Mouse (Mus musculus): ENCODE measurements around the gene Xpo6. TPM values are rescaled to one million over a fixed set of nuclear protein-coding genes. Genes with fewer than 3 reads are reported as not detected.

The Xpo6 gene
- total and polyA plus RNA-seq, 2 experiments, result 15.0 to 79.2 TPM

DNA sequence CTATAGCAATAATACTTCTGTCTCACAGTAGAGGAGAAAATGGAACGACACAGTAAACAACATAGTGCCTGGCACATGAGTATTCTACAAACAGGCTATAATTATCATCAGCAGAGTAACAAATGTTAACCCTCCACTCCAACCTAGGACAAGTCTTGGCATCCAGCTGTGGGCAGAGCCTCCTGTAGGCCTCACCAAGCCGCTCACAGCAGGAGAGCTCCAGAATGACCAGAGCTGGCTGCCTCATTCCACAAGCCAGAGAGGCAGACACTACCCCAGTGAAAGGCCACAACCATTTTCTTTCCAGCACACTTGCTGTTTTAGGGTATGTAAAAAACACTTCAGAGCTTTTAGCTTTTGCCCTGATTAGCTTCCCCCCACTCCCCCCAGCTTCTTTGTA is 72.6 kb downstream of the Xpo6 start:
- H3K36me3 ChIP-seq (ENCODE audit: control insufficient read depth, insufficient read depth, low read length), result peaks cover 56% of the 10 kb centered on the region
- no peaks in the 10 kb centered on the region for H3K79me2 ChIP-seq (ENCODE audit: control insufficient read depth, insufficient read depth, low read length)
- no peak overlapping the region for H3K27ac ChIP-seq (replicated peaks; ENCODE audit: insufficient read depth, low read depth, low read length)
- no peak overlapping the region for H3K9ac ChIP-seq (ENCODE audit: low read depth, low read length)
- H3K4me3 ChIP-seq (ENCODE audit: insufficient read depth, low read depth, low read length), result no peak overlapping the region
- no peaks in the 10 kb centered on the region for H3K27me3 ChIP-seq (ENCODE audit: control insufficient read depth, insufficient read depth, low read length)
- no peak for TF ChIP-seq CTCF (IDR thresholded peaks at IDR 0.05; ENCODE audit: low read depth, low read length)
- TF ChIP-seq POLR2A (IDR thresholded peaks at IDR 0.05; ENCODE audit: extremely low read depth, insufficient read depth, low read length), result no peak
- H3K4me1 ChIP-seq (ENCODE audit: control insufficient read depth, insufficient read depth, low read length), result no peaks in the 10 kb centered on the region
- no peak for DNase-seq (ENCODE audit: extremely low read depth, low read depth, low spot score)
- 94% methylated on average over 2 of the region's 2 CpGs for WGBS

DNA sequence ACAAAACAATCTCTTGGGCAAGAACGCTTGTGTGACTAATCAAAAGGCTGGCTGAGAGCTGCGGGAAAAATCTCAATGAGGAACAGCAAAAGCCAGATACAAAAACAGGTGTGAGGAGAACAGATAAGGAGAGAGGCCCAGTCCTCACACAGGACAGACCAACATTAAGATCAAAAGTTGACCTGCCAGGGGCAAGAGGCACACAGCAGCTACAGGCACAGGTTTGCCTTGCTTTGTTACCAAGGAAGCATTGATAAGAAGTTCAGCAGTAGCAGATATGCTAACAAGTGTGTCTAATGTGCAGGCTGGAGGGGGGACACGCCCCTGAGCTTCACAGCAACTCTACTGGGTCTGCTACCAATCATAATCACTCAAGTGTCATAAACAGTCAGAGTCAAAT is 73.8 kb downstream of the Xpo6 start:
- H3K27ac ChIP-seq (replicated peaks; ENCODE audit: insufficient read depth, low read depth, low read length), result no peak overlapping the region
- H3K36me3 ChIP-seq (ENCODE audit: control insufficient read depth, insufficient read depth, low read length), result peaks cover 64% of the 10 kb centered on the region
- 89% methylated on average over 3 of the region's 3 CpGs for WGBS
- H3K4me3 ChIP-seq (ENCODE audit: insufficient read depth, low read depth, low read length), result no peak overlapping the region
- H3K9ac ChIP-seq (ENCODE audit: low read depth, low read length), result no peak overlapping the region
- DNase-seq (ENCODE audit: extremely low read depth, low read depth, low spot score), result no peak
- no peaks in the 10 kb centered on the region for H3K27me3 ChIP-seq (ENCODE audit: control insufficient read depth, insufficient read depth, low read length)
- no peaks in the 10 kb centered on the region for H3K79me2 ChIP-seq (ENCODE audit: control insufficient read depth, insufficient read depth, low read length)
- no peaks in the 10 kb centered on the region for H3K4me1 ChIP-seq (ENCODE audit: control insufficient read depth, insufficient read depth, low read length)
- TF ChIP-seq POLR2A (IDR thresholded peaks at IDR 0.05; ENCODE audit: extremely low read depth, insufficient read depth, low read length) (no peak), CTCF (IDR thresholded peaks at IDR 0.05; ENCODE audit: low read depth, low read length) (no peak)

DNA sequence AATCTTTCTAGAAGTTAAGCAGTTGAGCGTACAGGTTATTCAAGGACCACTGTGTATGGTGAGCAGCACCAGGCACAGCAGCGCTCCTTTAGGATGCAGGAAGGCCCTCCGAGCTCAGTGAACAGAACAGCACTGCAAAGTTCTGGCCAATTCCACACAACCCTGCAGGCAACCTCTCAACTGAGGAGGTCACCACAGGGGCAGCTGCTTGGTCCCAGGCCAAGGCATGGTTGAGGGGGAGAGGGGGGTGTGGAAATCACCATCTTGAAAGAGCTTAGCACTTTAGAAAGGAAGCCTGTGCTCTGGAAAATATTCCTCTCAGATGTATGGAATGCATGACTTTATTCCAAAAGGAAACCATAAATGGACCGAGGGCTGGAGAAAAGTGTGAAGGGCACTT is 78.8 kb downstream of the Xpo6 start:
- H3K27ac ChIP-seq (replicated peaks; ENCODE audit: insufficient read depth, low read depth, low read length), result no peak overlapping the region
- no peaks in the 10 kb centered on the region for H3K27me3 ChIP-seq (ENCODE audit: control insufficient read depth, insufficient read depth, low read length)
- peaks cover 58% of the 10 kb centered on the region for H3K36me3 ChIP-seq (ENCODE audit: control insufficient read depth, insufficient read depth, low read length)
- TF ChIP-seq POLR2A (IDR thresholded peaks at IDR 0.05; ENCODE audit: extremely low read depth, insufficient read depth, low read length) (no peak), CTCF (IDR thresholded peaks at IDR 0.05; ENCODE audit: low read depth, low read length) (no peak)
- no peaks in the 10 kb centered on the region for H3K79me2 ChIP-seq (ENCODE audit: control insufficient read depth, insufficient read depth, low read length)
- H3K4me1 ChIP-seq (ENCODE audit: control insufficient read depth, insufficient read depth, low read length), result no peaks in the 10 kb centered on the region
- WGBS, result 85% methylated on average over 4 of the region's 4 CpGs
- H3K4me3 ChIP-seq (ENCODE audit: insufficient read depth, low read depth, low read length), result no peak overlapping the region
- no peak overlapping the region for H3K9ac ChIP-seq (ENCODE audit: low read depth, low read length)
- DNase-seq (ENCODE audit: extremely low read depth, low read depth, low spot score), result no peak

DNA sequence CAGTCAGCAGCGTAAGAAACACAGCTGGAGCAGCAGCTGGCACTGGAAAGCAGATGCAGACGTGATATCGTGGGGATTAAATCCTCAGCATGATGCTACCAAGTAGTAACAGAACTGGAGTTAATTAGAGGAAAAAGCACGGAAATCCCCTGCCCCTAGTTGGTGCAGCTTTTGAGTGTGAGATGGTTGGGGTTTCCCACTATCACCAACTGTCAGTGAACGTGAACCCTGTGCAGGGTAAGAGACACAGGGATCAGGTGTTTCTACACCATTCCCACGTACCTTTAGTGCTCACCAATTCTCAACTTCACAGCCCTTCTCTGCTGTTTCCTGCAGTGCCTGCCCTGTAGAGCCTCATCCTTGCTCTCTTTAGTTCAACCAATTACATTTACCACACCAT is 80.5 kb downstream of the Xpo6 start:
- Histone ChIP-seq H3K27me3 (ENCODE audit: control insufficient read depth, insufficient read depth, low read length) (no peaks in the 10 kb centered on the region), H3K9ac (ENCODE audit: low read depth, low read length) (no peak overlapping the region), H3K4me3 (ENCODE audit: insufficient read depth, low read depth, low read length) (no peak overlapping the region), H3K4me1 (ENCODE audit: control insufficient read depth, insufficient read depth, low read length) (no peaks in the 10 kb centered on the region), H3K27ac (replicated peaks; ENCODE audit: insufficient read depth, low read depth, low read length) (no peak overlapping the region), H3K79me2 (ENCODE audit: control insufficient read depth, insufficient read depth, low read length) (no peaks in the 10 kb centered on the region), H3K36me3 (ENCODE audit: control insufficient read depth, insufficient read depth, low read length) (peaks cover 63% of the 10 kb centered on the region)
- no peak for DNase-seq (ENCODE audit: extremely low read depth, low read depth, low spot score)
- no peak for TF ChIP-seq CTCF (IDR thresholded peaks at IDR 0.05; ENCODE audit: low read depth, low read length)
- no peak for TF ChIP-seq POLR2A (IDR thresholded peaks at IDR 0.05; ENCODE audit: extremely low read depth, insufficient read depth, low read length)
- WGBS, result 92% methylated on average over 6 of the region's 6 CpGs

DNA sequence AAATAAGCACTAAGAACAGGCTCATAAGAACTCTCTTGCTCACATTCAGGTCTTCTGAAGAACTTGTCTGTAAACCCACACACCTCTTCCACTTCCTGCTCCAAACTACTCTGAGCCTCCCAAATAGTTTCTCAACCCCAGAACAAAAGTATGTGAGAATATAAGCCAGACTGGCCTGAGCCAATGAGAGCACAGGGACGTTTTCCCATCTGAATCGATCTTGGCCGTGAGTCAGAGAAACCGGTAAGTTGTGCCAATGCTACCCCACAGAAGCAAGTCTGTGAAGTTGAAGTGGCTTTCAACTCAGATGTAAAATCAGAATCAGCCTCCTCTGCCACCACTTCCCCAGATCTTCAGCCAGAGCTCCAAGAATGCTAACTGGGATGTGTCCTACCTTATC is 87.0 kb downstream of the Xpo6 start:
- no peaks in the 10 kb centered on the region for H3K79me2 ChIP-seq (ENCODE audit: control insufficient read depth, insufficient read depth, low read length)
- TF ChIP-seq POLR2A (IDR thresholded peaks at IDR 0.05; ENCODE audit: extremely low read depth, insufficient read depth, low read length) (no peak), CTCF (IDR thresholded peaks at IDR 0.05; ENCODE audit: low read depth, low read length) (no peak)
- peak; percentile 79 for DNase-seq (ENCODE audit: extremely low read depth, low read depth, low spot score)
- no peak overlapping the region for H3K27ac ChIP-seq (replicated peaks; ENCODE audit: insufficient read depth, low read depth, low read length)
- WGBS, result 18% methylated on average over 4 of the region's 4 CpGs
- H3K9ac ChIP-seq (ENCODE audit: low read depth, low read length), result no peak overlapping the region
- peaks cover 55% of the 10 kb centered on the region for H3K36me3 ChIP-seq (ENCODE audit: control insufficient read depth, insufficient read depth, low read length)
- peaks cover 9% of the 10 kb centered on the region for H3K4me1 ChIP-seq (ENCODE audit: control insufficient read depth, insufficient read depth, low read length)
- no peaks in the 10 kb centered on the region for H3K27me3 ChIP-seq (ENCODE audit: control insufficient read depth, insufficient read depth, low read length)
- no peak overlapping the region for H3K4me3 ChIP-seq (ENCODE audit: insufficient read depth, low read depth, low read length)

DNA sequence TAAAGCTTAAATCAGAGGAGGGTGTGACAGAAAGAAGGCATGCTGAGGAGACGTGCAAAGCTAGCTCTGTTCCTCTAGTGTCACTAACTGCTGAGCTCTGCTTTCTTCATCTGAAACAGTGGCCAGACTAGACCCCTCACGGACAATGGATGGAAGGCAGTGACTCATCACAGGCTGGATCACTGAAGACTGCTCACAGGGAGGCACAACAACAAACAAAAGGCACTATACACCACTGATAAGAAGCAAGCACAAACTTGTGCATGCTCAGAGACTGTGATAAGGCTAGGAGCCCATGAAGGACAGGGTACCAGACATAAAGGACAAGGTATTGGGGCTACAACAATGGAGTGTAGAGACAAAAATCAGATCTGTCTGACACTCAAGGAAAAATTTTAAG is 89.1 kb downstream of the Xpo6 start:
- Histone ChIP-seq H3K4me1 (ENCODE audit: control insufficient read depth, insufficient read depth, low read length) (peaks cover 9% of the 10 kb centered on the region), H3K27ac (replicated peaks; ENCODE audit: insufficient read depth, low read depth, low read length) (no peak overlapping the region), H3K9ac (ENCODE audit: low read depth, low read length) (no peak overlapping the region), H3K79me2 (ENCODE audit: control insufficient read depth, insufficient read depth, low read length) (no peaks in the 10 kb centered on the region), H3K27me3 (ENCODE audit: control insufficient read depth, insufficient read depth, low read length) (no peaks in the 10 kb centered on the region), H3K36me3 (ENCODE audit: control insufficient read depth, insufficient read depth, low read length) (peaks cover 57% of the 10 kb centered on the region), H3K4me3 (ENCODE audit: insufficient read depth, low read depth, low read length) (no peak overlapping the region)
- 83% methylated on average over 2 of the region's 2 CpGs for WGBS
- DNase-seq (ENCODE audit: extremely low read depth, low read depth, low spot score), result no peak
- TF ChIP-seq POLR2A (IDR thresholded peaks at IDR 0.05; ENCODE audit: extremely low read depth, insufficient read depth, low read length), result no peak
- no peak for TF ChIP-seq CTCF (IDR thresholded peaks at IDR 0.05; ENCODE audit: low read depth, low read length)
